Mouse (Mus musculus): ENCODE measurements around the gene Rpl19. TPM values are rescaled to one million over a fixed set of nuclear protein-coding genes. Genes with fewer than 3 reads are reported as not detected.
A peak's percentile ranks its signal among the peaks of the same experiment; 100 is the strongest.

The Rpl19 gene
- polyA plus RNA-seq, 1 experiment, result 1,033 TPM

- 90% methylated on average over 1 of the region's 1 CpGs for WGBS
- no peak overlapping the region for H3K4me3 ChIP-seq (ENCODE audit: control insufficient read depth, insufficient read depth, low read length)
- TF ChIP-seq POLR2A (IDR thresholded peaks at IDR 0.05; ENCODE audit: control insufficient read depth, extremely low read depth, insufficient read depth, low read length, poor library complexity) (no peak), CTCF (IDR thresholded peaks at IDR 0.05; ENCODE audit: borderline replicate concordance, control insufficient read depth, extremely low read depth, insufficient read depth, low read length, poor library complexity) (no peak)
- no peaks in the 10 kb centered on the region for H3K36me3 ChIP-seq (ENCODE audit: control insufficient read depth, insufficient read depth, low read length)
- DNase-seq, result no peak
- peaks cover 38% of the 10 kb centered on the region for H3K4me1 ChIP-seq (replicated peaks; ENCODE audit: control insufficient read depth, insufficient read depth, low read length)
- H3K27me3 ChIP-seq (ENCODE audit: control insufficient read depth, insufficient read depth, low read length), result no peaks in the 10 kb centered on the region
- no peak overlapping the region for H3K27ac ChIP-seq (ENCODE audit: control insufficient read depth, insufficient read depth, low read length)
These were observed 5.8 kb upstream of the Rpl19 start for GRCm38 (mm10) chr11:98020710-98021109.

- no peaks in the 10 kb centered on the region for H3K36me3 ChIP-seq (ENCODE audit: control insufficient read depth, insufficient read depth, low read length)
- peaks cover 41% of the 10 kb centered on the region for H3K4me1 ChIP-seq (replicated peaks; ENCODE audit: control insufficient read depth, insufficient read depth, low read length)
- TF ChIP-seq CTCF (IDR thresholded peaks at IDR 0.05; ENCODE audit: borderline replicate concordance, control insufficient read depth, extremely low read depth, insufficient read depth, low read length, poor library complexity), result no peak
- TF ChIP-seq POLR2A (IDR thresholded peaks at IDR 0.05; ENCODE audit: control insufficient read depth, extremely low read depth, insufficient read depth, low read length, poor library complexity), result no peak
- WGBS, result 53% methylated on average over 2 of the region's 2 CpGs
- no peak overlapping the region for H3K27ac ChIP-seq (ENCODE audit: control insufficient read depth, insufficient read depth, low read length)
- no peaks in the 10 kb centered on the region for H3K27me3 ChIP-seq (ENCODE audit: control insufficient read depth, insufficient read depth, low read length)
- H3K4me3 ChIP-seq (ENCODE audit: control insufficient read depth, insufficient read depth, low read length), result no peak overlapping the region
- DNase-seq, result no peak
These were observed 5.4 kb upstream of the Rpl19 start for GRCm38 (mm10) chr11:98021118-98021517.

GRCm38 (mm10) chr11:98021565-98022252 lies 4.8 kb upstream of the Rpl19 start:
- Histone ChIP-seq H3K4me3 (ENCODE audit: control insufficient read depth, insufficient read depth, low read length) (peak overlapping the region; percentile 78), H3K27me3 (ENCODE audit: control insufficient read depth, insufficient read depth, low read length) (no peaks in the 10 kb centered on the region), H3K4me1 (replicated peaks; ENCODE audit: control insufficient read depth, insufficient read depth, low read length) (peaks cover 41% of the 10 kb centered on the region), H3K27ac (ENCODE audit: control insufficient read depth, insufficient read depth, low read length) (no peak overlapping the region), H3K36me3 (ENCODE audit: control insufficient read depth, insufficient read depth, low read length) (no peaks in the 10 kb centered on the region)
- DNase-seq, result no peak
- no peak for TF ChIP-seq CTCF (IDR thresholded peaks at IDR 0.05; ENCODE audit: borderline replicate concordance, control insufficient read depth, extremely low read depth, insufficient read depth, low read length, poor library complexity)
- TF ChIP-seq POLR2A (IDR thresholded peaks at IDR 0.05; ENCODE audit: control insufficient read depth, extremely low read depth, insufficient read depth, low read length, poor library complexity), result no peak
- WGBS, result 18% methylated on average over 34 of the region's 34 CpGs

- no peak for TF ChIP-seq CTCF (IDR thresholded peaks at IDR 0.05; ENCODE audit: borderline replicate concordance, control insufficient read depth, extremely low read depth, insufficient read depth, low read length, poor library complexity)
- TF ChIP-seq POLR2A (IDR thresholded peaks at IDR 0.05; ENCODE audit: control insufficient read depth, extremely low read depth, insufficient read depth, low read length, poor library complexity), result no peak
- Histone ChIP-seq H3K4me1 (replicated peaks; ENCODE audit: control insufficient read depth, insufficient read depth, low read length) (peaks cover 41% of the 10 kb centered on the region), H3K27ac (ENCODE audit: control insufficient read depth, insufficient read depth, low read length) (no peak overlapping the region), H3K27me3 (ENCODE audit: control insufficient read depth, insufficient read depth, low read length) (no peaks in the 10 kb centered on the region), H3K4me3 (ENCODE audit: control insufficient read depth, insufficient read depth, low read length) (peak overlapping the region; percentile 78), H3K36me3 (ENCODE audit: control insufficient read depth, insufficient read depth, low read length) (no peaks in the 10 kb centered on the region)
- DNase-seq, result no peak
- WGBS, result under 1% methylated on average over 23 of the region's 23 CpGs
These were observed 4.3 kb upstream of the Rpl19 start for GRCm38 (mm10) chr11:98022253-98022554.

- Histone ChIP-seq H3K27me3 (ENCODE audit: control insufficient read depth, insufficient read depth, low read length) (no peaks in the 10 kb centered on the region), H3K27ac (ENCODE audit: control insufficient read depth, insufficient read depth, low read length) (peak within 1 kb of the TSS; percentile 8; the same call in 1 of the 2 replicates), H3K36me3 (ENCODE audit: control insufficient read depth, insufficient read depth, low read length) (no peaks in the 10 kb centered on the region), H3K4me3 (ENCODE audit: control insufficient read depth, insufficient read depth, low read length) (peak within 1 kb of the TSS; percentile 78), H3K4me1 (replicated peaks; ENCODE audit: control insufficient read depth, insufficient read depth, low read length) (peaks cover 41% of the 10 kb centered on the region)
- peak; percentile 38; the same call in 1 of the 2 replicates for TF ChIP-seq POLR2A (IDR thresholded peaks at IDR 0.05; ENCODE audit: control insufficient read depth, extremely low read depth, insufficient read depth, low read length, poor library complexity)
- no peak for TF ChIP-seq CTCF (IDR thresholded peaks at IDR 0.05; ENCODE audit: borderline replicate concordance, control insufficient read depth, extremely low read depth, insufficient read depth, low read length, poor library complexity)
- DNase-seq, result peak; percentile 73
- WGBS, result 2% methylated on average over 49 of the region's 52 CpGs
These were observed 3.7 kb upstream of the Rpl19 start, which contains the start of gene Cacnb1 for GRCm38 (mm10) chr11:98022555-98023371. Gene Cacnb1 (minus strand): TSS chr11:98023034.

GRCm38 (mm10) chr11:98024516-98024915 lies 2.0 kb upstream of the Rpl19 start:
- Histone ChIP-seq H3K36me3 (ENCODE audit: control insufficient read depth, insufficient read depth, low read length) (peaks cover 14% of the 10 kb centered on the region), H3K4me3 (ENCODE audit: control insufficient read depth, insufficient read depth, low read length) (no peak overlapping the region), H3K4me1 (replicated peaks; ENCODE audit: control insufficient read depth, insufficient read depth, low read length) (peaks cover 37% of the 10 kb centered on the region), H3K27me3 (ENCODE audit: control insufficient read depth, insufficient read depth, low read length) (no peaks in the 10 kb centered on the region), H3K27ac (ENCODE audit: control insufficient read depth, insufficient read depth, low read length) (no peak overlapping the region)
- WGBS, result 76% methylated on average over 3 of the region's 3 CpGs
- no peak for TF ChIP-seq CTCF (IDR thresholded peaks at IDR 0.05; ENCODE audit: borderline replicate concordance, control insufficient read depth, extremely low read depth, insufficient read depth, low read length, poor library complexity)
- no peak for TF ChIP-seq POLR2A (IDR thresholded peaks at IDR 0.05; ENCODE audit: control insufficient read depth, extremely low read depth, insufficient read depth, low read length, poor library complexity)
- no peak for DNase-seq

All from thymus, adult 2 months (tissue).